Mouse (Mus musculus) olfactory bulb, adult 2 months (tissue): ENCODE data around the gene Kif3b.

Source experiments
- CTCF ChIP-seq: fragments of 200-500 bp; IDR thresholded peaks from 2 replicates; pipeline ENCODE4 v1.5.1; 2012; ENCODE audit warnings: low read depth, mild to moderate bottlenecking, low read length, moderate library complexity; ENCODE audit not compliant: insufficient read depth
- POLR2A ChIP-seq: fragments of 200-500 bp; IDR thresholded peaks from 2 replicates; pipeline ENCODE4 v1.6.1; 2012; ENCODE audit warnings: mild to moderate bottlenecking, low read depth, low read length, moderate library complexity; ENCODE audit not compliant: insufficient read depth

- TF ChIP-seq POLR2A (no peak), CTCF (no peak)
Observed at GRCm38 (mm10) chr2:153256604-153257003, 34.6 kb upstream of the Kif3b start.
